Mouse (Mus musculus): ENCODE results near the gene Gsdme. TPM values are rescaled to one million over a fixed set of nuclear protein-coding genes. Genes with fewer than 3 reads are reported as not detected.

Gene Gsdme
- total and polyA plus RNA-seq, 3 experiments: 0.28 to 3.7 (median 1.2) TPM

- no peak for DNase-seq
Measured at GRCm38 (mm10) chr6:50244967-50245366, 18.7 kb downstream of the Gsdme start.

- DNase-seq: no peak
Measured at GRCm38 (mm10) chr6:50244126-50244525, 19.5 kb downstream of the Gsdme start.

GRCm38 (mm10) chr6:50240437-50240836 lies 23.2 kb downstream of the Gsdme start:
- no peak for DNase-seq

- no peak for DNase-seq
Measured at GRCm38 (mm10) chr6:50239902-50240301, 23.8 kb downstream of the Gsdme start.

GRCm38 (mm10) chr6:50237963-50238362 lies 25.7 kb downstream of the Gsdme start:
- DNase-seq: no peak

GRCm38 (mm10) chr6:50232984-50233383 lies 30.7 kb downstream of the Gsdme start:
- no peak for DNase-seq

DNA sequence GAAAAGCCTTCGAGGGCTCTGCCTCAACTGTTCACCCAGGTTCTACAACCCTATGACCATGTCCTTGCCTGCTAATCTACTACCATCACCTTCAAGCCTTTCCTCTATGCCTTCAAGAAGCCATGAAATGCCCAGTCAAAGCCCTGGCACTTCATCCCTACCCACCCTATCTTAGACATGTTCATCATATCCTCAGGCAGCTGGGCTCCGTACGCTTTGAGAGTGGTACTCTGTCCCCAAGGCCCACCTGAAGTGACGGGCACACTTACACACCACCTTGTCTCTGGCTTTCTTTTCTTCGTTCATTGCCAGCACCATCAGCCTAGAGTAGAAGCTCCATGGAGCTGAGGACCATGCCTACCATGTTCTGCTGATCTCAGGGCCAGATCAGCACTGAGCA lies 32.4 kb downstream of the Gsdme start:
- DNase-seq: no peak

DNA sequence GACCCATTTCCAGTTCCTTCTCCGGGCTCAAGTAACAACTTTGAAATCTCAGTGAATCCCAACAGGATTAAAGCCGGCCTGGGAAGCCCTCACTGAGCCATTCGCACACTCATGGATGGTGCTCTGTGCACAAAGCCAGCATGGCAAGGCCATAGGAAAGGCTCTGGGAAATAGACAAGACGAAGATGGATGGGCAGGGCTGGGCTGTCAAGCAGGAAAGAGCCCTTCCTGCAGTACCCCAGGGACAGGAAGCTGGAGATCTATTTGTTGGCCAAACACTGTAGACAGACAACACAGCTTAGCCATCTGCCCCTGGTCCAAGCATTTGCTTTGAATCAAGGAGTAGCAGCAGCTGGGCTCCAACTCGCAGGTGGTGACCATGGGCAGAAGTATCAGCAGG lies 35.5 kb downstream of the Gsdme start:
- DNase-seq: no peak

- DNase-seq: no peak
Measured at GRCm38 (mm10) chr6:50225232-50225631, 38.4 kb downstream of the Gsdme start.

DNA sequence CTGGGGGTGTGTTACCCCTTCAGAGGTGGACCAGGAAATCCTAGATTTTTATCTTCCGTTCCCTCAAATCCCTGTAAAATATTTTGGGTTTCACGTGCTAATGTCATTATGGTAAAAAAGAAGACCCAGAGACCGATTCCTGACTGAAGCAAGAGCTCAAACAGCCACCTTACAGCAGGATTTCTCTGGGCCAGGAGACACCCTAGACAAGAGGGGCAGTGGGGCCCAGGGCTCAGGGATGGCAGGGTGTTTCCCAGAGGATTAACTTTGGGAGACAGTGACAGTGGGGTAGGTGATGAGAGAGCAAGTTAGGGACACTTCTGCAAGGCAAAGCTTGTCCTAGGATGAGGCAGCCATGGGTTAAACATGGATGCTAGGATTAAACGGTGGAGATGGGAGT lies 40.1 kb downstream of the Gsdme start:
- DNase-seq: no peak

GRCm38 (mm10) chr6:50222986-50223385 lies 40.7 kb downstream of the Gsdme start:
- no peak for DNase-seq

DNA sequence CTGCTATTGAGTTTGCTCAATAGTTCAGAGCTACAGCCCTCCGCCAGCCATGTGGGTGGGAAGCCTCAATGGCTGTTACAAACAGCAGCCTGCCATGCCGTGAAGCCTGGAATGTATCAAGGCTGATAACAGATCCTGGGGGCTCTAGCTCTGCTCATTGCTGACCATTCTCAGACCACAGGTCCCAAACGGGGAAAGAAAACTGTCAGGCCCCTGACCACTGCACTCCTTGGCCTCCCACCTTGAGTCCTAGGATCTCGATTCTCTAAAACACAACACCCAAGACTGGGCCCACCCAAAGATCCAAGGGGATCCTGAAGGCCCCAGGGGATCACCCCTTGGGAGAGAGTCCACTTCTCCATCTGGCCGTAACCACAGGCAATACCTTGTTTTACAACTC lies 41.3 kb downstream of the Gsdme start:
- no peak for DNase-seq

DNA sequence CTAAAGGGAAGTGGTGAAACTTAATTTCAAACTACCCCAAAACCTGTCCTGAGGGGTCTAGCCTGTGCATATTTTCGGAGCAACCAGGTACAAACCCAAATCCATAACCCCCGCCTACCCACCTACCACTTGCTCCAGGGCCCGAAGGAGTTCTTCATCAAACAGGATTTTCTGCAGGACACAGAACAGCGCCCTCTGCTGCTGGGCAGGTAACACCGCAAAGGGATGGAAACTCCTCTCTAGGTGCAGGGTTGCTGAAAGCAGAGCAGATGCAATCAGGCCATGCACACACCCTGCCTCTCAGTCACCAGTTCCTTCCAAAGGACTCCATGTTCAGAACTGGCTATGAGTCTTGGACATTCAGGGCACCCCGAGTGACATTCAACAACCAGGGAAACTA lies 42.8 kb downstream of the Gsdme start:
- DNase-seq: peak; percentile 39

- DNase-seq: no peak
Measured at GRCm38 (mm10) chr6:50219066-50219465, 44.6 kb downstream of the Gsdme start.

DNA sequence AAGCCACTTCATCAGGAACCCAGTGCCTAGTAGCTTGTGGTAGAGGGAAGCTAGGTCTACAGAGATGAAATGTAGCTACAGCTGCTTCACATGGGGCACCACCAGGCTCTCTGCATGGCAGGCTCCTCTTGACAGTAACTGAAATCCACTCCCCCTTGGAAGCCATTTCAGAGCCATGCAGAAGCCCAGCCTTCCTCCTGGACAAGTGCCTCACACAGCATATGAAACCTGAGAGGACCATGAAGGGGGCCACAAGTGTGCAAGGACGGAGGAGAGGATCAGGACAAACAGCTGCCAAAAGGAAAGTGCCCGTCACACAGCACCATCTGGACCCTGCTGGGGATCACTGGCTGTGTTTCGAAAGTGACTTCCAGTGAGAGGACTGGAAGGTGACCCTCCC lies 45.0 kb downstream of the Gsdme start:
- no peak for DNase-seq

DNA sequence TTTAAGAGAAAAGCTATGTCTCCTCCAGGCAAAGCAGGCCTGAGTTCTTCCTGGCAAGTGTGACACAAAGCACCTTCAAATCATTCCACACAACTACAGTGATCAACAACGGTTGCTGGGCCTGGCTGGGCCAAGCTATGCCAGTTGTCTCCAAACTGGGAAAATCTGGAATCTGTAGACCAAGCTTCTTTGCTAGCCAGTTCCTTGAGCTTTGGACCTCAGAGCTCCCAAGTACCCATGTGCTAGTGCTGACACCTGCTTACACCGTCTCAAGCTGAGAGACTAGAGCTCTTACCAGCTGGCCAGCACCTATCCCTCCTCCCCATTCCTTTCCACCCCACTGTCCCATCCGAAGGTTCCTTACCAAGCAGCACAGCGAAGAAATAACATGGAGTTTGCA lies 47.7 kb downstream of the Gsdme start:
- DNase-seq: no peak

DNA sequence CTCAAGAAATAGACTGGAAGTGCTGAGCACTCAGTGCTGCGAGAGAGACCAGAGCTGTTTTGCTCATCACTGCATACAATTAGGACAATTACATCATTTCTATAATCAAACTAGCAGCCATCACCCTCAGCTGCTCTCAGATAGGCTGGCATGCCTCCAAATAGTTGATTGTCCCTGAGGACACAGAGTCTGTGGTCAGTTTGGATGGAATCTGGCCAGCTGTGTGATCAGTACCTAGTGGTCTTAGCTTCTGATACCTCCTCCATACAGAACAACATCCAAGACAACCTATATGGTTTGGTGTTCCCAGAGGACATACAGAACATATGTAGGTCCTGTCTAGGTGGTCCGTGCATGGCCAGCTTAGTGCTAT lies 48.3 kb downstream of the Gsdme start:
- DNase-seq: no peak

- DNase-seq: no peak
Measured at GRCm38 (mm10) chr6:50214711-50215372, 48.8 kb downstream of the Gsdme start.

DNA sequence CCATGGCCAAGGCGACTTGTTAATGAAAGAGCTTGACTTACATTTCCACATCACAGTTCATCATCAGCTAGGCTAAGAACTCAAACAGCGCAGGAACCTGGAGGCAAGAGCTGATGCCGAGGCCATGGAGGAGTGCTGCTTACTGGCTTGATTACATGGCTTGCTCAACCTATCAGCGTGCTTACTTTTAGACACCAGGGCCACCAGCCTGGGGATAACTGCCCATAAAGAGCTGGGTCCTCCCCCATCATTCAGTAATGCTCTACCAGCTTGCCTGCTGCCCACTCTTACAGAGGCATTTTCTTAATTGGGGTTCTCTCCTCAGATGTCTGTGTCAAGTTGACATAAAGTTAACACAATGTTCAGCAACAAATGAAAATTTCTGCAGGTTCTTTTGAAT lies 58.6 kb downstream of the Gsdme start:
- DNase-seq: no peak

- no peak for DNase-seq
Measured at GRCm38 (mm10) chr6:50204356-50204755, 59.3 kb downstream of the Gsdme start.

DNA sequence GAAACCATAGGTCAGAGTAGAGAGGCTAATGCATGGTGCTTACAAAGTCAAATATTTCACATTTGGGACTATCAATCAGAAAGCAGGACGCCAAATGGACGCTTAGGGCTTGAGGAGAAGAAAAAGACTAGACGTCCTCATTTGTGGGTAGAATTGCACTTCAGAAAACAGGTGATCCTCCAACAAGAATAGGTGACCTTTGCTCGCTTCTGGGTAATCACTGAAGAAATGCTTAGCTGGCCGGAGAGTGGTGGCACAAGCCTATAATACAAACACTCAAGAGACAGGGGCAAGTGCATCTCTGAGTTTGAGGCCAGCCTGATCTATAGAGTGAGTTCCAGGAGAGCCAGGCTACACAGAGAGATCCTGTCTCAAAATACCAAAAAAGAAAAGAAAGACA lies 69.8 kb downstream of the Gsdme start:
- no peak for DNase-seq

DNA sequence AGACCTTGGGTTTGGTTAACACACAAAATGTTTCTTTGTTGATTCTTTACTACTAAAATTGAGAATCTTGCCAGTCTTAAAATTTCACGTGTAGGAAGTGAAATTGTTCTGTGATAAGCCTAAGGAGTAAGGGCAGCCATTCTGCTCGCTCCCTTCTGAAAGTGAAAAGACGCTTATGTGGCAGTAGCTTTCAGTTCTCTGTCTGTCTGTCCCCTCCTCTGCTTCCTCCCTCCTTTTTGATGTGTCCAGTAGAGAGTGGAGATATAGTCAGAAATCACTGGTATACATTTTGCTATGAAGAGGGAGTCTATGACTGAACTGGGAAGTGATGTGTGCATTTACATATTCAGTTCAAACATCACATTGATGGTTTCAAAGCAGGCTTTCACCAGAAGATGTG lies 70.8 kb downstream of the Gsdme start:
- DNase-seq: no peak

- no peak for DNase-seq
Measured at GRCm38 (mm10) chr6:50192169-50192568, 71.5 kb downstream of the Gsdme start.

GRCm38 (mm10) chr6:50191605-50192004 lies 72.1 kb downstream of the Gsdme start:
- no peak for DNase-seq

DNA sequence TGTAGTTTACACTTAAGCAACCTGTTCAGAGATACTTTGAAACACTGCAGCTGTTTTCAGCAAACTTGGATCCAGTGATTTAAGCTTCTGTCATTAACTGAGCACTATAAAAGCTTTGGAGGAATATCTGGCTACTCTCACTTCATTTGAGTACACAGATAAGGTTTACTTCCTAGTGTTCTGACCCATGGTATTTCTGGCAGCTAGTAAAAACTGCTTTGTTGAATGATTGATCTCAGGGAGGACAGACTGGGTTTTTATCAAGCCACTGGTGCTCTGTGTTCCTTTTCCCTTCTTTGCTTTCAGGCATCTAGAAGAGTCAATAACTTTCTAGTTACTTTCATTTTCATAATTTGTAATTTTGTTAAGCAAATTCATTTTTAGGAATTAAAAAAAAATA lies 74.3 kb downstream of the Gsdme start:
- DNase-seq: no peak

Measured in adrenal gland, adult 2 months (tissue).